Comparison of ENCODE assay signal across 11 mouse cellular contexts in the genomic region with DNA sequence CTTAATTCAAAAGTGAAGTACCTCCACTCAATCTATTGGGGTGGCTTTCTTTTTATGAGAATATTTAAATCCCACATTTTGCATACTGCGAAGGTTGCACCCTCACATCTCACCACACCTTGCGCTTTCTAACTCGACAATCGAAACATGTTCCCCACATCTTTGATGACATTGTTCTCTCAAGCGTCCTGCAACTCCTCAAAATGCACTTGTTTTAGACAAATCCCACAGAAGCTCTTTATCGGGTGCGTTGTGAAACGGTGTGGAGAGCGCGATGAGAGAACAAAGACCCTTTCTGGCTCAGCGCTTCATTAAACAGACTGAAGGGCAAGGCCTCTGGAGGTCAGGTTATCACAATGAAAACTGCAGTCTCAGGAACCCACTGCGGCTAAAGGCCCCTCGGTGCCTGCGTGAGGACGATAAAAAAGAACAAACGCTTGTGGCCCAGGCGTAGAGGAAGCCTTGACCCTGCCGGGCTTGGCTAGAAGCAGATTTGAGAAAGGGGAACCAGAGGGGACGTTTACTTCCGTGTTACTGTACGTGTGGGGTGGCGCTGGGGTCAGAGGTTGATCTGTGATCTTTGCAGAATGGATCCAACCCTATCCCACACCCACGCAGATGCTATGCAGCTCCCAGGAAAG.
DNase-seq lines count a peak whose midpoint lies in the region; ATAC-seq and TF ChIP-seq lines count a peak whose summit lies in the region.
"Had no signal": no experiment of that assay in that cellular context is flagged by ENCODE, and none has a peak within 500 bp of the region (broad histone marks: within the 10 kb centered on the region; RNA-seq: fewer than 3 reads in every experiment).

No protein-coding gene starts in this region.

- H3K27ac ChIP-seq in testis, adult 2 months (ENCODE audit: control insufficient read depth, insufficient read depth, low read depth, low read length): no peak overlapping the region
- no peak overlapping the region for H3K27ac ChIP-seq in liver, postnatal 0 days (ENCODE audit: low read depth)
- no peak overlapping the region for H3K27ac ChIP-seq in cerebellum, adult 2 months (ENCODE audit: insufficient read depth, low read length)
- H3K27ac ChIP-seq: limb, embryonic 15.5 days had no signal

- 0 out of 2 replicates have a peak overlapping the region, but pooled peaks have one; percentile 6 for H3K4me3 ChIP-seq in testis, adult 2 months (ENCODE audit: control insufficient read depth, low read depth, low read length)
- H3K4me3 ChIP-seq in liver, postnatal 0 days (ENCODE audit: low read depth, low read length): no peak overlapping the region
- H3K4me3 ChIP-seq in cerebellum, adult 2 months (replicated peaks; ENCODE audit: insufficient read depth, low read depth, low read length): no peak overlapping the region
- H3K4me3 ChIP-seq: limb, embryonic 15.5 days had no signal

- H3K4me2 ChIP-seq in liver, postnatal 0 days (ENCODE audit: low read depth, low read length): peak overlapping the region; percentile 44
- H3K4me2 ChIP-seq: limb, embryonic 15.5 days had no signal

- H3K9ac ChIP-seq in liver, postnatal 0 days (replicated peaks): no peak overlapping the region
- H3K9ac ChIP-seq: limb, embryonic 15.5 days had no signal

- TF ChIP-seq EP300 in liver, postnatal 0 days (IDR thresholded peaks at IDR 0.05; ENCODE audit: low read depth): no peak

- DNase-seq in testis, postnatal 14 days (ENCODE audit: low spot score): no peak
- DNase-seq in liver, postnatal 0 days: no peak
- DNase-seq in retina, postnatal 1 day: peak; percentile 73
- no peak for DNase-seq in layer of hippocampus, adult 9-11 months
- no peak for DNase-seq in gastrocnemius, postnatal 36 days
- no peak for DNase-seq in cerebellum, adult 2 months
- DNase-seq: heart, postnatal 14 days had no signal

- H3K9me3 ChIP-seq in liver, postnatal 0 days (ENCODE audit: low read length): no peaks in the 10 kb centered on the region
- H3K9me3 ChIP-seq: G1E; limb, embryonic 15.5 days had no signal

- 14% methylated on average over 23 of the region's 23 CpGs for WGBS in liver, postnatal 0 days (ENCODE audit: insufficient replicate concordance)
- WGBS in cerebellum, adult 2 months: 35% methylated on average over 23 of the region's 23 CpGs

- no peaks in the 10 kb centered on the region for H3K36me3 ChIP-seq in testis, adult 2 months (ENCODE audit: control insufficient read depth, insufficient read depth, low read length)
- no peaks in the 10 kb centered on the region for H3K36me3 ChIP-seq in liver, postnatal 0 days (replicated peaks; ENCODE audit: insufficient read depth, low read length)
- H3K36me3 ChIP-seq: G1E; limb, embryonic 15.5 days had no signal

- peaks cover 4% of the 10 kb centered on the region for H3K4me1 ChIP-seq in testis, adult 2 months (ENCODE audit: control insufficient read depth, insufficient read depth, low read length)
- peaks cover 4% of the 10 kb centered on the region; the same call in 1 of the 2 replicates for H3K4me1 ChIP-seq in liver, postnatal 0 days (ENCODE audit: insufficient read depth)
- H3K4me1 ChIP-seq in cerebellum, adult 2 months (ENCODE audit: control insufficient read depth, insufficient read depth, low read length): no peaks in the 10 kb centered on the region
- H3K4me1 ChIP-seq: limb, embryonic 15.5 days had no signal

- no peak for TF ChIP-seq CTCF in testis, adult 2 months (IDR thresholded peaks at IDR 0.05; ENCODE audit: control insufficient read depth, insufficient read depth, insufficient replicate concordance, low read depth, low read length)
- no peak for TF ChIP-seq CTCF in liver, postnatal 0 days (IDR thresholded peaks at IDR 0.05; ENCODE audit: low read depth)
- no peak for TF ChIP-seq CTCF in cerebellum, adult 2 months (IDR thresholded peaks at IDR 0.05; ENCODE audit: borderline replicate concordance, insufficient read depth, low read depth, low read length)

- intact Hi-C loops in gastrocnemius, postnatal 36 days (cut with DNase I): no loop called here

- ATAC-seq in hematopoietic stem cell, adult 5-6 weeks (replicated peaks in 1 of 2; ENCODE audit: insufficient read depth in 1 of 2, low FRiP score in 2 of 2, low TSS enrichment in 1 of 2, low read depth in 1 of 2, poor library complexity in 2 of 2, severe bottlenecking in 2 of 2): peak; percentile 89 to 96
- no peak for ATAC-seq in liver, postnatal 0 days

- no peak for TF ChIP-seq POLR2A in testis, adult 2 months (IDR thresholded peaks at IDR 0.05; ENCODE audit: control insufficient read depth, low read depth, low read length)
- no peak for TF ChIP-seq POLR2A in cerebellum, adult 2 months (IDR thresholded peaks at IDR 0.05; ENCODE audit: borderline replicate concordance, insufficient read depth, low read length)

- H3K27me3 ChIP-seq in testis, adult 2 months (ENCODE audit: control insufficient read depth, insufficient read depth, low read length): no peaks in the 10 kb centered on the region
- no peaks in the 10 kb centered on the region for H3K27me3 ChIP-seq in liver, postnatal 0 days (ENCODE audit: insufficient read depth, low read length)
- no peaks in the 10 kb centered on the region; the same call in 1 of the 2 replicates for H3K27me3 ChIP-seq in cerebellum, adult 2 months (ENCODE audit: control insufficient read depth, insufficient read depth, low read length)
- H3K27me3 ChIP-seq: limb, embryonic 15.5 days had no signal
